Mouse (Mus musculus): ENCODE measurements at regions not wholly inside any gene's neighbourhood (a gene's known extent, or its start where the extent isn't known, plus 50 kb on each side); places are given as distances from the start of the nearest gene placed in this dataset.

DNA sequence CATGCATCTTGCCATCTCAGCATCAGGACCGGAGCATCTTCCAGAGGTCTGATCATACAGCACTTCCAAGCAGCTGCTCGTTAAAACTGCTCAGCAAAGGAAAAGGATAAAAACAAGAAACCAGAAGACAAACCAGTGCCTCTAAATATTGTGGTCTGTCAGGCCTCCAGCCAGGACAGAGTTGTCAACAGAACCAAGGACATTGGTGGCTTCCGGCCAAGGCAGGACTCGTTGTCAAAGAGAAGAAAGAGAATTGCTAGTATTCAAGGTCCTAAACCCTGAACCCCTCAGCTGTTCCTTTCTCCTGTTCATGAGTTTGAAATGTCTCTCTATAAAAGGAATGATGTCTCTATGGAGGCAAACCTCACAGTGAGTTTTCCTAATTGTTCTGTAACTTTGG lies 155.0 kb downstream of the Sp3 start:
- TF ChIP-seq MAZ (IDR thresholded peaks at IDR 0.05; ENCODE audit: low read depth, low read length) (no peak), SMC3 (IDR thresholded peaks at IDR 0.05; ENCODE audit: low read depth, low read length) (no peak), E2F4 (IDR thresholded peaks at IDR 0.05; ENCODE audit: insufficient replicate concordance, low read depth, low read length) (no peak), CTCF (conservative IDR thresholded peaks at IDR 0.05 in 1 of 2, IDR thresholded peaks at IDR 0.05 in 1 of 2; ENCODE audit: low read depth in 2 of 2, low read length in 2 of 2) (no peak), ETS1 (conservative IDR thresholded peaks at IDR 0.05; ENCODE audit: low read depth, low read length) (no peak), USF1 (IDR thresholded peaks at IDR 0.05; ENCODE audit: low read depth, low read length) (no peak), BHLHE40 (IDR thresholded peaks at IDR 0.05; ENCODE audit: low read depth, low read length) (no peak), EP300 (IDR thresholded peaks at IDR 0.05; ENCODE audit: low read length) (no peak), MYC (IDR thresholded peaks at IDR 0.05; ENCODE audit: low read depth, low read length) (no peak), ELF1 (IDR thresholded peaks at IDR 0.05; ENCODE audit: low read depth, low read length) (no peak), UBTF (IDR thresholded peaks at IDR 0.05; ENCODE audit: low read depth, low read length) (no peak), ZC3H11A (IDR thresholded peaks at IDR 0.05; ENCODE audit: low read depth, low read length) (no peak), POLR2A (IDR thresholded peaks at IDR 0.05; ENCODE audit: low read depth, low read length) (no peak)
